Mouse (Mus musculus) right cerebral cortex, postnatal 25 days (tissue): Measurements from ENCODE around the gene Cylc2.

ENCODE experiments used
- DNase-seq: peaks from one replicate; pipeline ENCODE4 v3.0.0; 2022

Gene Cylc2

GRCm38 (mm10) chr4:51216378-51216777 lies at the start of gene Cylc2:
Cylc2 (plus strand) TSS chr4:51216678.
- DNase-seq: no peak
